Mouse (Mus musculus): ENCODE data around the gene Gm17581. TPM values are rescaled to one million over a fixed set of nuclear protein-coding genes. Genes with fewer than 3 reads are reported as not detected.

Gene Gm17581
- not detected in 2 replicates for polyA plus RNA-seq (2012; rRNA removed)

GRCm38 (mm10) chr2:155735766-155736165 lies at the start of gene Gm17581:
TSS of gene Gm17581 (minus strand) at chr2:155735866.

GRCm38 (mm10) chr2:155774927-155775684 lies 39.4 kb upstream of the Gm17581 start, which contains the start of gene Mmp24:
TSS of gene Mmp24 (plus strand) at chr2:155775342.

GRCm38 (mm10) chr2:155751014-155751786 lies 15.5 kb upstream of the Gm17581 start, which contains the start of gene Procr:
TSS of gene Procr (plus strand) at chr2:155751117.

DNA sequence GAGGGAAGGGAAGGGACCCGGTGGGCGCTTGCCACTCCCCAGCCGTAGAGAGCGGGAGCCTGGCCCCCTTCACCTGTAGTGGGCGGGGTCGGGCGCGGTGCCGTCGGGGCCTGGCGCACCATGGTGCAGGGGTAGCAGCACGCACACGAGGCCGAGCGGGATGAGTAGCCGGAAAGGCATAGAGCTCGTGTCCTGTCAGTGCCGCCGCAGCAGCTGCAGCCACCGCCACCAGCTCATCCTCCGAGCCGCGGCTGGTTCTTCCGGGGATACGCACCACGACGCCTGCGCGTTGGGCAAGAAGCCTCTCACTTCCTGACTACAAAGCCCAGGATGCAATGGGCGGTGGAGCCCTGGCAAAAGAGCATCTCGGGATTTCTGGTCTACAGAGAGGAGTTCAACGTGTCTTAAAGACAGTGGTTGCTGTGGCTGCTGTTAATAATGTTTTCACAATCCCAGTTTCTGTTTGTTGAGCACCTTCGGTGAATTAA lies 6.5 kb downstream of the Gm17581 start, which contains the start of gene Edem2:
Gene Edem2 (minus strand): TSS at position 318 of the 488 bp plus-strand sequence.

DNA sequence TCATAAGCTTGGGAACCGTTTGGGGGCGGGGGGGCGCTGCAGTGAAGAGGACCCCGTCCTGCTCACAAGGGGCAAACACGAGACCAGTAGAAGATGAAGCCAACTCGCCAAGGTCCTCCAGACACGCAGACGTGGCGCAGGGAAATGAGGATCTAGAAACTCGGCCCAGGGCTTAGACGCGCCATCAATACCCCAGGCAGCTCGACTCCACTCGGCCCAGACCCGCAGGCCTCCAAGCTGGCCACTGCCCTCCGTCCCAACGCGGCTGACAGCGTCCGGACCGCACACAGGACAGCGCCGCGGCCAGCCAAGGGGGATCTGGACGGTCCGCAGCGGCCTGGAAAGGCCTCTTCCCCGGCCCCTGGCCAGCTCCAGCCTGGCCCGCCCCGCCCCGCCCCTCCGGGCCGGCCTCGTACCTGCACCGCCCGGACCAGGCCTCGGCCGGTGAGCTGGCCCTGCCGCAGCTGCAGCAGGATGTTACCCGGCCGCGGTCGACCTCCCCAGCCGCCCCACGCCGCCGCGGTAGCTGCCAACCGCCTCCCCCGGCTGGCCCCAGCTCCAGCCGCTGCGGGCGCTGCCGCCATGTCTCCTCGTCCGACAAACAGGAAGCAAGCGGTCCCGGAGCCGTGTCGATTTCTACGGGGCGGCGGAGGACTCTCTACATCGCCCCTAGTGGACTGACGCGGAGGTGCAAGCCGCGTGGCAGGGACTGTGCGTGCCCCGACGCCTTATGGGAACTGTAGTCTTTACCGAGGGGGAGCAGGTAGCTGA lies 43.8 kb downstream of the Gm17581 start, which contains the start of gene Trpc4ap:
Gene Trpc4ap (minus strand): TSS at position 662 of the 771 bp plus-strand sequence.

Other genes with a start within 250 kb of the Gm17581 start
- 11.1 and 13.2 TPM in 2 replicates for gene Acss2, start 217.9 kb downstream of the Gm17581 start, polyA plus RNA-seq (2012; rRNA removed)
- gene Ggt7, start 217.6 kb downstream of the Gm17581 start, polyA plus RNA-seq (2012; rRNA removed): 9.5 and 12.7 TPM in 2 replicates
- 59.0 and 67.1 TPM in 2 replicates for gene Gss, start 143.1 kb downstream of the Gm17581 start, polyA plus RNA-seq (2012; rRNA removed)
- 0.02 TPM in 1 of 2 replicates, not detected in the other for gene Myh7b, start 124.7 kb downstream of the Gm17581 start, polyA plus RNA-seq (2012; rRNA removed)
- gene Trpc4ap, start 43.5 kb downstream of the Gm17581 start, polyA plus RNA-seq (2012; rRNA removed): 72.7 and 87.2 TPM in 2 replicates
- gene Edem2, start 6.4 kb downstream of the Gm17581 start, polyA plus RNA-seq (2012; rRNA removed): 42.9 and 44.4 TPM in 2 replicates
- 6.5 and 8.9 TPM in 2 replicates for gene Procr, start 15.3 kb upstream of the Gm17581 start, polyA plus RNA-seq (2012; rRNA removed)
- gene Mmp24, start 39.5 kb upstream of the Gm17581 start, polyA plus RNA-seq (2012; rRNA removed): 0.22 TPM in 2 replicates
- 39.1 and 88.0 TPM in 2 replicates for gene BC029722, start 83.6 kb upstream of the Gm17581 start, polyA plus RNA-seq (2012; rRNA removed)
- gene Eif6, start 91.1 kb upstream of the Gm17581 start, polyA plus RNA-seq (2012; rRNA removed): 175 and 188 TPM in 2 replicates
- gene Fam83c, start 99.0 kb upstream of the Gm17581 start, polyA plus RNA-seq (2012; rRNA removed): 8.5 and 10.6 TPM in 2 replicates
- 4.6 and 7.1 TPM in 2 replicates for gene Uqcc1, start 194.4 kb upstream of the Gm17581 start, polyA plus RNA-seq (2012; rRNA removed)
- gene Gm15557, start 204.9 kb upstream of the Gm17581 start, polyA plus RNA-seq (2012; rRNA removed): not detected in 2 replicates
- gene Gdf5, start 209.5 kb upstream of the Gm17581 start, polyA plus RNA-seq (2012; rRNA removed): 0.39 and 0.54 TPM in 2 replicates
- 1.7 and 1.9 TPM in 2 replicates for gene Cep250, start 220.6 kb upstream of the Gm17581 start, polyA plus RNA-seq (2012; rRNA removed)

All from stomach, adult 2 months (tissue).